Mouse (Mus musculus): Measurements from ENCODE around the gene Pate1. TPM values are rescaled to one million over a fixed set of nuclear protein-coding genes. Genes with fewer than 3 reads are reported as not detected.

The Pate1 gene
- total RNA-seq (2021) = not detected
- long read RNA-seq, experiment 1 = 0 reads
- long read RNA-seq, experiment 2 = 0 reads

- peak; percentile 4 to 13 for DNase-seq
These were observed at the start of gene Pate1 for GRCm38 (mm10) chr9:35687013-35687412. Gene Pate1 (minus strand): TSS chr9:35687390.

GRCm38 (mm10) chr9:35707265-35707664 is 20.1 kb upstream of the Pate1 start:
- DNase-seq = no peak

- no peak for DNase-seq
These were observed 4.7 kb upstream of the Pate1 start for GRCm38 (mm10) chr9:35691924-35692323.

- no peak for DNase-seq
These were observed 13.6 kb downstream of the Pate1 start for GRCm38 (mm10) chr9:35673557-35673956.

- DNase-seq = no peak
These were observed 39.1 kb downstream of the Pate1 start, which contains the start of gene Pate3 for GRCm38 (mm10) chr9:35648102-35648501. Gene Pate3 (minus strand): TSS chr9:35648202.

Other genes starting within 250 kb of the Pate1 start
- not detected for gene Gm1113, start 169.1 kb downstream of the Pate1 start, total RNA-seq (2021)
- gene Ddx25, start 128.9 kb downstream of the Pate1 start, total RNA-seq (2021) = not detected
- 1 to 10 TPM; 6.1 to 6.8 TPM for gene Pus3, start 128.8 kb downstream of the Pate1 start, total RNA-seq (2021)
- gene Pate2, start 117.1 kb downstream of the Pate1 start, total RNA-seq (2021) = not detected
- gene Hyls1, start 117.0 kb downstream of the Pate1 start, total RNA-seq (2021) = 1 to 10 TPM; 1.6 to 2.2 TPM
- not detected for gene Pate4, start 75.4 kb downstream of the Pate1 start, total RNA-seq (2021)
- not detected for gene Pate3, start 39.2 kb downstream of the Pate1 start, total RNA-seq (2021)
- gene Gm17677, start 53.7 kb upstream of the Pate1 start, total RNA-seq (2021) = not detected
- gene Gm17727, start 90.7 kb upstream of the Pate1 start, total RNA-seq (2021) = not detected
- gene Gm27235, start 102.7 kb upstream of the Pate1 start, total RNA-seq (2021) = not detected
- gene D730048I06Rik, start 102.7 kb upstream of the Pate1 start, total RNA-seq (2021) = not detected
- not detected for gene 9230110F15Rik, start 156.8 kb upstream of the Pate1 start, total RNA-seq (2021)
- gene 9230113P08Rik, start 221.0 kb upstream of the Pate1 start, total RNA-seq (2021) = not detected